Mouse (Mus musculus) embryo, embryonic 11 days (tissue): ENCODE measurements around the gene Galr2.
"Not testable (repeated sequence)": the region's sequence is repeated elsewhere in the genome, so short reads cannot be mapped to it uniquely, and the experiment has no call there.

ENCODE experiments used
- DNase-seq: peaks from one replicate; pipeline ENCODE4 v3.0.0-alpha.2; 2015

The Galr2 gene

DNA sequence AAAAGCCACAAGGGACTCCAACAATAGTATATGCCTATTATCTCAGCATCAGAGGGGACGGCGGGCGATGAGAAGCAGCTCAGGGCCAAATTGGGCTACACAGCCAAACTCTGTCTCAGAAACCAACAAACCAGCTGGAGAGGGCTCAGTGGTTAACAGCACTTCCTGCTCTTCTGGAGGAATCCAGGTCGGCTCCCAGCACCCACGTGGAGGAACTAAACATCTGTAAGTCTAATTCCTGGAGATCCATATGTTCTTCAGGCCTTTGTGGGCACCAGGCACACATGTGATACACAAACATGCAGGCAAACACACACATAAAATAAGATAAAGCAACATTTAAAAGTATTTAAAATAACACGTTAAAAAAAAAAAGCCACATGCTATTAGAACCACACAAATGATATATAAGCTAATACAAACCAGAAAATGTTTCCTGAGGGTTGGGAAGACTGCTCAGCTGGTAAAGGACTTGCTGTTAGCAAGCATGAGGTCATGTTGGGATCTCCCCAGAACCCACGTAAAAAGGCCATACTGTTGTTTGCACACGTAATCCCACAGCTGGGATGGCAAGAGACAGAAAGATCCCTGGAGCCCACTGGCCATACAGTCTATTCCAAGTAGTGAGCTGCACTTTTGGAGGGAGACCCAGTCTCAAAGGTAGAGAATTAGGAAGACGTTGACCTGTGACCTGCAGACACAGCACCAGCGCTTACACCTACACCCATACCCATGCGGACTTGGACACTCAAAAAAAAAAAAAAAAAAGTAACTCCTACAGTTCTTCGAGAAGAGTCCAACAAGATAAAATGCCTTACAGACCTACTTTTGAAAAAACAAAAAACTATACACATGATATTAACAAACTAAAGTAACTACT lies 7.9 kb upstream of the Galr2 start:
- no peak for DNase-seq

DNA sequence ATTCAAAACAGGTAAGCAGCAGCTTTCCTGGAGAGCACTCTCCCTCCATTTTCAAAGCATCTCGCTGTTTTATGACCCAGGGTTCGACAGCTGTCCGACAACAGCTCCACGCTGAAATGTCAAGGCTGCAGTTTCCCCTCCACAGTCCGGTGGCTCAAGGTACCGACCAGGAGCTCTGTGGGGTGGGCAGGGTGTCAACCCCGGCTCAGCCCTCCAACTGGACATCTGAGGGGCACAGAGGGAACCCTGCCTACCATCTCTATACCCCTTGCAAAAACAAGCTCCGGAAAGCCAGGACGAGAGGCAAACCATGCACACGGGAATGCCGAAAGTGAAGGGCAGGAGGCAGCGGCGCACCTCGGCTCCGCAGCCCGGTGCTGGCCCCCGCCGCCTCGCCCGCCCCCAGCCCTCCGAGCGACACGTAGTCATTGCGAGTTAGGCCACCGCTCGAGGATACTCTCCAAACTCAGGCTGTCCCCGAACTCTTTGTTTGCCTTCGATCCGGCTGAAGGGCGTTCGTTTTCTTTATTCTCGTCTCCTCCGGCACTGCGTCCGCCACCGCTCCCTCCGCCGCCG lies 7.2 kb upstream of the Galr2 start:
- DNase-seq = no peak

DNA sequence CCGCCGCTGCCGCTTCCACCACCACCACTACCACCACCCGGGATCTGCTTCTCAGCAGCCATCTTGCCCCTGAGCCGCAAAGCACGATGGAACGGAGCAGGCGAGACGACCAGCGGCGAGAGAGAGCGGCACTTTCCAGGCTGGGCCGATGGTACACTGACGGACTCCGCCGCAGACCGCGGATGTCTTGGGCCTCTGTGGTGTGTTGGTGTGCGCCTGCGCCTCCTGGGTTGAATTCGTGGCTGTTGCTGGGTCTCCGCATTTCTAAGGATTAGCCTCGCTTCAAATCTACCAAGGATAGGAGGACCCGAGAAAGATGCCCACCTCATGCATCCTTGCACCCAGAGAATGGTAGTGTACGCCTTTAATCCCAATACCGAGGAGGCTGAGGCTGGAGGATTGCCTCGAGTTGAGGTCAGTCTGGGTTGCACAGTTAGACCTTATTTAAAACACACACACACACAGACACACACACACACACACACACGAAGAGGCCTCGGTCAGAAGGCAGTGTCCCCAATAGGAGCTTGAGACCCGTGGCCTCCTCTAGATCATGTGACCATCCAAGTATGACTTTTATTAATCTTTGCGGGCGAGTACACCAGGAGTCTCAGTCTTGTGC lies 6.6 kb upstream of the Galr2 start, which contains the start of gene Srp68:
Gene Srp68, minus strand, starts transcription at position 173 of the 622 bp plus-strand sequence.
- peak; percentile 97 for DNase-seq

DNA sequence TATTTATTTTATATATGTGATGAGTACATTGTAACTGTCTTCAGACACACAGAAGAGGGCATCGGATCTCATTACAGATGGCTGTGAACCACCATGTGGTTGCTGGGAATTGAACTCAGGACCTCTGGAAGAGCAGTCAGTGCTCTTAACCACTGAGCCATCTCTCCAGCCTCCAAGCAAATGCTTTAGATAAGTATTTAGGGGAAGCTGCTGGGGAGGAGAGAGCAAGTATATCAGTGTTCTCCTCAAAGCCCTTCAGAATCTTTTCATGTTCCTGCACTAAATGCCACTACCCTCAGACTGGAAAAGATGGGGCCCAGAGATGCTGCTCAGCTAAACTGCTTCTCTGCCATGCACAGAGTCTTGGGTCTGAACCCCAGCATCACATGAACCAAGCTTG lies 3.6 kb upstream of the Galr2 start:
- DNase-seq = not testable (repeated sequence)

DNA sequence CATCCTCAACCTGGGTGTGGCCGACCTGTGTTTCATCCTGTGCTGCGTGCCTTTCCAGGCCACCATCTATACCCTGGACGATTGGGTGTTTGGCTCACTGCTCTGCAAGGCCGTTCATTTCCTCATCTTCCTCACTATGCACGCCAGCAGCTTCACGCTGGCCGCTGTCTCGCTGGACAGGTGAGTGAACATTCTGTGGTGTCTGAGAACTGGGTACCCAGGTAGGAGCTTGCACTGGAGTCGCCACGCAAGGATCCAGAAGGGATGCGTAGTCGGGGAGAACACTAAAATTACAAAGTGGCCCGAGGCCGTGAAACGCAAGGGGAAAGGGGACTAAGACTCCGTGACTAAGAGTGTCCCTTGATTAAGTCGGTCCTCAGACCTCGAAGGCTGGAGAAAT lies 932 bp downstream of the Galr2 start:
- DNase-seq = no peak

DNA sequence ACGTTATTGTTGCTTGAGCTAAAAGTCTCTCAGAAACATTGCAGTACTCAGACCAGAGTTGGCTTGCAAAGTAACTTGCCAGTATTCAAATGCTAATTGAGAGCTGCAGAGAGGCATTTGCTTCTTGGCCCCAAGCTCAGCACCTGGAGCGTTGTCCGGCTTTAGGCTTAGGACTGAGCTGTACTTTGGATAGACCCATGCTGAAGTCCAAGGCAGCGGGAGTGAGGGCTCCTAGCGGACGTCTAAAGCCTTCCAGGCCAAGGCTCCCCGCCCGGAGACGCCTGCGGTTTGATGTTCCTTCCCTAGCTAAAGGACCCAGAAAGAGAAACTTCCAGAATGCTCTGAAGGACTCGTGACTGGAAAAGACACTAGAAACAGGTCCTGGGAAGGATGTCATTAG lies 1.4 kb downstream of the Galr2 start:
- DNase-seq = peak; percentile 57

DNA sequence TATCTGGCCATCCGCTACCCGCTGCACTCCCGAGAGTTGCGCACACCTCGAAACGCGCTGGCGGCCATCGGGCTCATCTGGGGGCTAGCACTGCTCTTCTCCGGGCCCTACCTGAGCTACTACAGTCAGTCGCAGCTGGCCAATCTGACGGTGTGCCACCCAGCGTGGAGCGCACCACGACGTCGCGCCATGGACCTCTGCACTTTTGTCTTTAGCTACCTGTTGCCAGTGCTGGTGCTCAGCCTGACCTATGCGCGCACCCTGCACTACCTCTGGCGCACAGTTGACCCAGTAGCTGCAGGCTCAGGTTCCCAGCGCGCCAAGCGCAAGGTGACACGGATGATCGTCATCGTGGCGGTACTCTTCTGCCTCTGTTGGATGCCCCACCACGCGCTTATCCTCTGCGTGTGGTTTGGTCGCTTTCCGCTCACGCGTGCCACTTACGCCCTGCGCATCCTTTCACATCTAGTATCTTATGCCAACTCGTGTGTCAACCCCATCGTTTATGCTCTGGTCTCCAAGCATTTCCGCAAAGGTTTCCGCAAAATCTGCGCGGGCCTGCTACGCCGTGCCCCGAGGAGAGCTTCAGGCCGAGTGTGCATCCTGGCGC lies 2.3 kb downstream of the Galr2 start:
- DNase-seq = no peak

DNA sequence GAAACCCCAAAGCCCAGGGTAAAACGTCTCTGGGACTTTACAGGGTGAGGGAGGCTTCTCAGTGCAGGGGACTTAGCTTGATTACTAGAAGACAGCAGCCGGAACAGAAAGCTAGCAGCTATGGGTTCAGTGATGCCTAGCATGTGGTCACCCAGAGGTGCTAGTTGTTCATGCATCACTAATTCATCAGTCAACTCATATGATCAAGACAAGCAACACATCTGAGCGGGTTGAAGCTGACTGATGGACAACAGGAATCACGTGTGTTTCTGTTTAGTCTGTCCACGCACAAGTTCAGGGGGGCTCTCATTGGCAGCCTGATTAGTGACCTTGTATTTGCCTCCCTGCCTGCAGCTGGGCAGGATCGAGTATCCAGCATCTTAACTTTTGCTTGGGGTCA lies 3.2 kb downstream of the Galr2 start:
- no peak for DNase-seq

DNA sequence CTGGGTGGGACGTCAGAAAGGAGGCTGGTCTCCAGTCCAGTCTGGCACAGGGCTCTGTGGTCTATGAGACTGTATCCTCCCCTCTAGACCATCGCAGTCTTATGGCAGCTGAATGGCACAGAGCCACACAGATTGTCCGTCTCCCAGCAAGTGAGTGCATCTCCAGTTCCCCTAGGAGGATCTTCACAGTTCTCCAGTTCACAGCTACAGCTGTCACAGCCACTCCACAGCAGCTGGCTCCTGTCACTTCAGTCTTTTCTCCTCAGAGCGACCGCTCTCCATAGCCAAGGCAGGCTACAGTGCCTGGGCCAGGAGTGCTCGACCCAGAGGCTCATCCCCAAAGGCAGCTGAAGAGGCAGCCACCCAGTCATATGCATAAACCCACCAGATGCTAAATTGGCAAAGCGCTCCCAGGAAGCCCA lies 5.0 kb downstream of the Galr2 start:
- no peak for DNase-seq

DNA sequence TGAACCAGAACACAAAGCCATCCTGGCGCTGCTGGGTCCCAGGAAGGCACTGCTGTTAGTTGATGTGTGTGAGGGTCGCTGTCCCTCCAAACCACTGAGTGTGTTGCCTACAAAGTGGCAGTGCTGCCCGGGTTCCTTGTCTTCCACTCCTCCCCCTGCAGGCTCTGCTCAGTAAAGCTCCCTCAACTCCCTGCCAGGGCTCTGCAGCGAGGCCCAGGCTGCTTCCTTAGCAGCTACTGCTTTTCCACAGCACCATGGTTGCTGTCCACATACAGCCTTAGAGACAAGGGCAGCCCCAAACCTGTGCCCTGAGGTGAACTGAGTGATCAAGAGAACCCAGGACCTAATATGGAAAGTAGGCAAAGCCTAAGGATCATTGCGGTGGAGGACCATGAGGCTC lies 6.6 kb downstream of the Galr2 start:
- no peak for DNase-seq

DNA sequence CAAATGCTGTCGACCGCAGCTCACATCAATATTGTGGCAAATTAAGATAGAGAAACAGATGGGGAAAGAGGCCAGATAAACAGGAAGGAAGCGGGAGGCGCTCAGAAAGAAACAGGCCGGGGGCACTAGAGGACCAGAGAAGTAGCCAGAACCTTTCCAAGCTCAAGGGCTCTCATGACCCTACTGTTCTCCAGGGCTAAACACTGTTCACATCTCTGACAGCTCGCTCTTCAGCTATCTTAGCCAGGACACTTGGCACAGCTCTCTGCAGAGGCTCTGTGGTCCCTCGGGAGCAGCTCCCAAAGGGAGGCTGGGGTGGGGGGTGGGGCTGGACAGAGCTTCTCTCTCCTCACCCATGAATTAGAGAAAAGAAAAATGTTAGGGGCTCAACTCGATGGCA lies 9.8 kb downstream of the Galr2 start:
- DNase-seq = no peak

DNA sequence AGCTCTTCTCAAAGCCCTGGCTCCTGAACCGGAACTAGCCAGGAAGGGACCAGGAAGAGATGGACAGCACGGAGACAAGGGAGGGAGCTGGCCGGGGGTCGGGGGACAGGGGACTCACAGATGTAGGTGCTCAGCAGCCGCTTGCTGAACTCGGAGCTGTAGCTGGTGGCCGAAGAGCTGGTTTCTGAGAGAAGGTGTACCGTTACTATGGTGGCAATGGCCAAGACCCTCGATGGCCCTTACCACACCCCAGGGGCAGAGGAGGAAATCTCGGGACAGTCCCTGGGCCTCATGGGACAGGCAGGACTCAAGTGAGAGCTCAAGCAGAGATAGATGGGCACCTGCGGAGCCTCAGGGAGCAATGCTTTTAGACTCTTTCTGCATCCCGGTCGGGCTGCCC lies 11.7 kb downstream of the Galr2 start:
- DNase-seq = no peak

DNA sequence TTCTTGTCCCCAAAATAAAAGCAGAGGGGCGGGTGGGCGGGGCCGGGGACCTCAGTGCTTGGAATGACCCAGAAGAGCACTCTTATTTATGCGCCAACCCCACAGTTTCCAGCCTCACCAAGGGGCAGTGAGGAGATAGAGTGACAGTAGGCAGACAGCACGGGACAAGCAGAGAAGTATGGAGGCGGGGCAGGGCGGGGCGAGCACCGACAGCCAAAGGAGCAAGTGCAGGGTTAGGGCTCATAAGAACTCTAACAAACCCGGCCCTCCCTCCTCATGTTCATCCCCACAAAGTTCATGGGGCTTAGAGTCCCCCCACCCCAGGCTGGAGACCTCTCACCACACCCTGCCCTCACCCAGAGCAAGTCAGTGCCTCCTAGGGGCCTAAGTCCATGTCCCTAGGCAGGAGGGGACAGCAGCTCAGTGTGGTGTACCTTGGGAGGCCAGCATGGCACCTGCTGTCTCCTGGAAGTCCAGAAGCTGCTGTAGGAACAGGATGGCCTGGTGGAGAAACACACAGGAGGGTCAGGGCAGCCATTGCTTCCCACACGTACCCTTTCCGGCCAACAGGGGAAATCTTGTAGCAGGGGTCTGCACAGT lies 12.9 kb downstream of the Galr2 start:
- no peak for DNase-seq

DNA sequence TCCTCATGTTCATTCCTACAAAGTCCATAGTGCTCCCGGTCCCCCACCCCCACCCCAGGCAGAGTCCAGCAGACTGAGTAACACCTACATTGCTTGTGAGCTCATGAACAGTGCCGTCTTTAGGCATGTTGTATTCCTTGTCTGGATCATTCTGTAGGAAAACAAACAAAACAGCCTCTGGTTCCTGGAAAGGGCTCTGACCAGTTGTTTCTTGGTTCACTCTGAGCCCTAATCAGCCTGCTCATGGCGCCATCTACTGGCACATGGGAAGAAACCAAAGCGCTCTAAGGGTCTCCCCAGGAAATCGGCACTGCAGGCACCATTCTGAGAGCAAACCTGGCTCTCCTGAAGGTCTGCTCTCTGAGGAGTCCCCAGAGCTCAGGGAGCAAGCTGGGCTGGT lies 13.6 kb downstream of the Galr2 start:
- DNase-seq = peak; percentile 82

DNA sequence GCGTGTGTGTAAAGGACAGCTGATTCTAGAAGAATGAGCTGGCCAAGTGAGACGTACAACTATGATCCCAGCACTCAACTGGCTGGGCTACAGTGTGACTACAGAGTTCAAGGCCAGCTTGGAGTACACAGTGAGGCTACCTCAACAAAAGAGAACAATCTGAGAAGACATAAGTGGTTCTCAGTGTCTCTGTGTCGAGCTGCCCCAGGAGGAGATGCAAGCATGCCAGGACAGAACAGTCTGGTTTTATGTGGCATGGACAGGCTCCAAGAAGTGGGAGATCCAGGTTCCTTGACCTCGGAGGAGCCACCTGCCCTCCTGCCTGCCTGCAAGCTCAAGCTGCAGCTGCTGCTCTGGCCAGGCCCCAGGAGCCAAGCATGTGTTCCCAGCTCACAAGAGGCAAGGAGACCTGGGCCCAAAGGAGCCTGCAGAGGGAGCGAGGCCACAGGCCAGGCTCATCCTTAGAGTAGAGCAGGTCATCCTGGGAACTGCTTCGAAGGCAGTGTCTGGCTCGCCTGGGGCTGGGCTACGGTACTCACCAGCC lies 15.5 kb downstream of the Galr2 start:
- no peak for DNase-seq

DNA sequence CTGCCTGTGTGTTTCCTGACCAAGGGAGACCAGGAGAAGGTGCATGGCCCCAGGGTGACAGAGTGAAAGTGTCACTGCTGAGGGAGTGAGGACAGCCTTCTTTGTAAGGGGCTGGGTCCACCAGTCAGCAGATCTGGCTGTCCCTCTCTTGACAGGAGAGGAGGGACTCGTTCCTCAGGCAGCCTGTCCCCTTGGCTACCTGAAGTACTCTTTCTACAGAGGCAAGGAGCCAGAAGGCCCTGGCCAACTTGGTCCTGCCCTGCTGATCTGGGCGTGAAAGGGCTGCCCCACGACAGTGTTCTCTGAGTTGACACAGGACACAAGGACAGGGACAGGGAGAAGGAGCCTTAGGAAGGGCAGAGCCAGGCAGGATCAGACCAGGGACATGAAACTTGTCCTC lies 16.3 kb downstream of the Galr2 start:
- no peak for DNase-seq

DNA sequence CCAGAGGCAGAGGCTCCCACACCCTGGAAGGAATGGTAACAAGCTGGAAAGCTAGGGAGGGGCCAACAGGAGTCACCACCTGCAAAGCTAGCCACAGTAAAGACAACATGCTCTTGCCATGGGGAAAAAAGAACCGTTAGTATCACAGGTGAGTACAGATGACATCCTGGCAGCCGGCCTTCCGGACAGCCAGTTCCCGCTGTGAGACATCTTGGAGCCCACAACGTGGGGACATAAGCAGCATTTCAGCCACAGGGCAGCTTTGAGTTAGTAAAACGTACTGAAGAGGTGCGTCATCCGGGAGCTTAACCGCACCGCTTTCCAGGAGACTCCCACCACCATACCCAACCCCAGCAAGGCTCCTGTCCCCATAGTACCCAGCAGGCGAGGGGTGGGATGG lies 17.5 kb downstream of the Galr2 start:
- no peak for DNase-seq

DNA sequence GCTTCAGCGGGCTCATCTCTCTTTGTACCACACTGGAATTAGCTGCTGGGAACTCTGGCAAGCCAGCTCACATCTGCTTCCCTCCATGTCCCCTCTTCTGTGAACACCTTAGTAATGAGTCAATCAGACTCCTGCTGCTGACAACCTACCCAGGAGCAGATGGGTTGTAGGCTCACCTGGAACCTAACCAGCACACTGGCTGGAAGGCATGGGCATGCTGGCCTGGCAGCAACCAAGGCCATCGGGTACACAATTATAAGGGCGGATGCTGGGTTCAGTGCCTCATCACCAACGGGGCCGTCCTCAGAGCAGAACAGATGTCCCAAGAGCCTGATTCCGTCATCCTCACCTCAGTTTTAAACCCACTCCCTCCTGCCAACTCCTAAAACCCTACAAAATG lies 17.9 kb downstream of the Galr2 start:
- no peak for DNase-seq

DNA sequence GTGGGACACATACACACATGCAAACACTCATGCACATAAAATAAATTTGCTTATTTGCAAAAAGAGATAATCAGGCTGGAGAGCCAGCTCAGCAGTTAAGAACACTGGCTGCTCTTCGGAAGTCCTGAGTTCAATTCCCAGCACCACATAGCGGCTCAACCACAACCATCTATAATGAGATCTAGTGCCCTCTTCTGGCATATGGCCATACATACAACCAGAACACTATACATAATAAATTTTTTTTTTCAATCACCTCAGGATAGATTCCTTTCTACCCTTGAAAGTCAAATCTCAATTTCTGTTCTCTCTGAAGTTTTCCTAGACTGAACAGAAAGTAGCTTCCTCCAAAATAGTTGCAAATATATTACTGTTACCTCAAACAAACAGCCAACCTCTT lies 24.7 kb downstream of the Galr2 start:
- DNase-seq = no peak

DNA sequence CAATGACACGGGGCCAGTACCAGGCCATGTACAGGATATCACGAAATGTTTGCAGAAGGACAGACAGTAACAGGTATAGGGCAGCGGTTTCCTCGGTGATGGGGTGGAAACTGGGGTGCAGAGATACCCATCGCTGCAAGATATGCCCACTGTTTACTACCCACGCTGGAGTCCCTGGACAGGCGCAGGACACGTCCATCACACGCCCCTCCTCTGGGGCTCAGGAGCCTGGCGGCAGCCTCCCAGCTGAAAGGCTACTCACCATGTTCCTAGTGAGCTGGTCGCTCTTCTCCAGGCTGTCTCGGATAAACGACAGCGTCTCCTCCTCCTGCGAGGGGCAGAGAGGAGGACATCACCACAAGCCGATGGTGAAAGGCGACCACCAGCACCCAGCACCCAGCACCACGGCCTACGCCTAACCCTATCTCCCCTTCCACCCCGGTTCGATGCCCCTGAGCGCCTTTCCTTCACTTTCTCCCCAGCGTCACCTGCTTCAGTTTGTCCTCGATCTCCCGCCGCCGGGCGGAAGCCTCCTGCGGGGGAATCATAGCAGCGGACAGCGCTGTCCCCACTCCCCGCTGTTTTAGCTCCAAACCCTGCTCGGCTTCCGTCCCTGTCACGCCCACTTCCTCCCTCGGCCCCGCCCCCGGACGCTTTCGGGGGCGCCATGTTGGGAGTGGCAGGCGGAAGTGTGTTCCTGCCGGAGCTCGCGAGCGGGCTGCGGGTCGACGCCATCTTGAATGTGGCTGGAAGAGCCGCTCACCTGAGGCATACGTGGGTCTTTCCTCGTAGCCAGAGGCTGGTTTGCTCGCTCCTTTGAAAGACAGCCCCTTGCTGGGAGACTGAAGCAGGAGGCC lies 25.6 kb downstream of the Galr2 start:
- DNase-seq = peak; percentile 97

DNA sequence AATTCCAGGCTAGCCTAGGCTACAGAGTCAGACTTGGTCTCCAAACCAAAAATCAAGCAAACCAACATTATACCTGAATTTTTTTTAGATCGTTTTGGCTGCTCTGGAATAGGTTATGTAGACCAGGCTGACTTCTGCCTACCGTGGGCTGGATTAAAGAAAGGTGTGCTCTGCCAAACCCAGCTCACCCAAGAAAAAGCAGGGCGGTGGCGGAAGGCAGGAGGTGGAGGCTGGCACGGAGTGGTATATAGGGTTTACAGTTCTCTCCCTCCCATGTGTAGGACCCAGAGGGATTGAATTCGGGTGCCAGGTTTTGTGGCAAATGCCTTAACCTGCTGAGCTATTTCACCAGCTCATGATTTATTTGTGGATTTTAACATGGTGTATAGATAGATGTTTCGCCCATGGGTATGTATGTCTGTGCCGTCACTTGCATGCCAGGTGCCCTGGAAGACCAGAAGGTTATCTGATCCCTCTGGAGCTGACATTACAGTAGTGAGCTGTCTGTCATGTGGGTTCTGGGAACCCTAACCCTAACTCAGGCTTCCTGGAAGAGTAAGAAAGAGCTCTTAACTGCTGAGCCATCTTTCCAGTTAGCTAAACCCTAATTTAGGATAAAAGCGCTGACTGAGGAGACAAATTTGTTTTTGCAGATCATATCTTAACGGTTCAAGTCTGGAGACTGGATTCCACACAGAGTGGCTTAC lies 26.4 kb downstream of the Galr2 start, which contains the start of gene Exoc7:
Gene Exoc7, minus strand, starts transcription at position 215 of the 707 bp plus-strand sequence.
- no peak for DNase-seq
